Mouse (Mus musculus) liver, embryonic 14.5 days (tissue): ENCODE results near the gene Rusc2. TPM values are rescaled to one million over a fixed set of nuclear protein-coding genes. Genes with fewer than 3 reads are reported as not detected.

ENCODE experiments used
- ATAC-seq: fragments of 200-750 bp; cut with Nextera tagmentation; 2 replicates; pipeline ENCODE4 v1.8.0; 2017; ENCODE audit warnings: moderate number of reproducible peaks, mild to moderate bottlenecking, moderate library complexity; ENCODE audit not compliant: insufficient read depth
- DNase-seq, 3 experiments: peaks; one replicate each; pipeline ENCODE4 v3.0.0-alpha.2; 2012 to 2013; ENCODE audit warnings: low read depth in 3 of 3, low spot score in 3 of 3
- H3K27ac ChIP-seq: fragments of 300-500 bp; sonication (generic); 2 replicates; pipeline ENCODE4 v1.5.1; 2014; ENCODE audit warnings: moderate library complexity, mild to moderate bottlenecking, control low read depth, inconsistent platforms
- H3K27me3 ChIP-seq: fragments of 300-500 bp; sonication (generic); 2 replicates; pipeline ENCODE4 v1.6.1; 2014; ENCODE audit warnings: mild to moderate bottlenecking, low read length, moderate library complexity; ENCODE audit not compliant: control insufficient read depth, insufficient read depth
- H3K36me3 ChIP-seq: fragments of 300-500 bp; sonication (generic); replicated peaks from 2 replicates; pipeline ENCODE4 v1.6.1; 2014; ENCODE audit warnings: low read depth; ENCODE audit not compliant: control insufficient read depth, insufficient read depth
- H3K4me1 ChIP-seq, 2 experiments: fragments of 200-500 bp in 1 of 2; fragments of 300-500 bp in 1 of 2; sonication (generic) in 1 of 2; replicated peaks; 2 replicates each; pipeline ENCODE4 v1.6.1; 2012 to 2014; ENCODE audit warnings: antibody characterized with exemption in 1 of 2, inconsistent platforms in 1 of 2, low read length in 1 of 2; ENCODE audit not compliant: control insufficient read depth in 2 of 2, insufficient read depth in 2 of 2
- H3K4me2 ChIP-seq: fragments of 300-500 bp; sonication (generic); 2 replicates; pipeline ENCODE4 v1.6.1; 2014; ENCODE audit warnings: low read depth, mild to moderate bottlenecking, control low read depth, moderate library complexity
- H3K4me3 ChIP-seq, 2 experiments: fragments of 200-500 bp in 1 of 2; fragments of 300-500 bp in 1 of 2; sonication (generic) in 1 of 2; 2 replicates each; pipeline ENCODE4 v1.5.1; 2012 to 2014; ENCODE audit warnings: low read depth in 2 of 2, low read length in 2 of 2, mild to moderate bottlenecking in 2 of 2, control low read depth in 1 of 2, inconsistent platforms in 1 of 2, moderate library complexity in 1 of 2; ENCODE audit not compliant: insufficient read depth in 1 of 2
- H3K9ac ChIP-seq: fragments of 300-500 bp; sonication (generic); replicated peaks from 2 replicates; pipeline ENCODE4 v1.6.1; 2014; ENCODE audit warnings: mild to moderate bottlenecking, control low read depth, moderate library complexity
- H3K9me3 ChIP-seq: fragments of 300-500 bp; sonication (generic); 2 replicates; pipeline ENCODE4 v1.6.1; 2016; ENCODE audit warnings: low read length, mixed read lengths; ENCODE audit not compliant: control insufficient read depth
- CTCF ChIP-seq: IDR thresholded peaks from 2 replicates; pipeline ENCODE4 v1.5.1; 2016; ENCODE audit warnings: antibody characterized with exemption, low read depth, control low read depth
- EP300 ChIP-seq: IDR thresholded peaks from 2 replicates; pipeline ENCODE4 v1.6.1; 2016; ENCODE audit warnings: antibody characterized with exemption, low read depth
- WGBS: fragments of 180-500 bp; shearing (Covaris S2); extraction: QIAGEN DNeasy Blood & Tissue Kit; methylation state at CpG from one replicate; pipeline ENCODE4 v1.1.7; 2014; ENCODE audit not compliant: insufficient replicate concordance; 5-methylcytosine and 5-hydroxymethylcytosine counted together
- polyA plus RNA-seq, 2 experiments: library from polyadenylated mRNA; depleted of rRNA in 1 of 2; stranded (reverse) in 1 of 2; unstranded in 1 of 2; fragments of >200 nt; fragmentation: Nextera tagmentation in 1 of 2; extraction: Ambion mirVana in 1 of 2; gene quantifications; 2 replicates each; pipeline versions ENCODE4 v1.2.1 to v1.2.3; 2012 to 2014

The Rusc2 gene
- polyA plus RNA-seq, 2 experiments: 0.28 to 0.50 TPM

GRCm38 (mm10) chr4:43418973-43419656, 37.3 kb downstream of the Rusc2 start:
- H3K4me1 ChIP-seq: peaks cover 0 to 10% of the 10 kb centered on the region in 2 experiments; a peak in 2 of 4 replicates
- no peak overlapping the region for H3K27ac ChIP-seq
- H3K4me2 ChIP-seq: no peak overlapping the region
- TF ChIP-seq EP300 (no peak), CTCF (no peak)
- no peak for DNase-seq
- WGBS: 59% methylated on average over 15 of the region's 15 CpGs
- no peak overlapping the region for H3K4me3 ChIP-seq
- H3K9me3 ChIP-seq: no peaks in the 10 kb centered on the region
- H3K36me3 ChIP-seq: no peaks in the 10 kb centered on the region
- H3K27me3 ChIP-seq: no peaks in the 10 kb centered on the region; the same call in 1 of the 2 replicates
- ATAC-seq: no peak
- no peak overlapping the region for H3K9ac ChIP-seq

- WGBS: 44% methylated on average over 9 of the region's 9 CpGs
- Histone ChIP-seq H3K36me3 (no peaks in the 10 kb centered on the region), H3K4me3 (no peak overlapping the region), H3K9me3 (no peaks in the 10 kb centered on the region), H3K4me2 (no peak overlapping the region), H3K9ac (no peak overlapping the region), H3K27ac (no peak overlapping the region), H3K27me3 (no peaks in the 10 kb centered on the region; the same call in 1 of the 2 replicates), H3K4me1 (peaks cover 0 to 10% of the 10 kb centered on the region in 2 experiments; a peak in 2 of 4 replicates)
- TF ChIP-seq EP300 (no peak), CTCF (no peak)
- ATAC-seq: no peak
- no peak for DNase-seq
Observed at GRCm38 (mm10) chr4:43419801-43420281, 38.1 kb downstream of the Rusc2 start.

GRCm38 (mm10) chr4:43420305-43420704, 38.5 kb downstream of the Rusc2 start:
- ATAC-seq: no peak
- H3K9ac ChIP-seq: no peak overlapping the region
- H3K4me1 ChIP-seq: peaks cover 0 to 10% of the 10 kb centered on the region in 2 experiments; a peak in 2 of 4 replicates
- TF ChIP-seq EP300 (no peak), CTCF (peak; percentile 88)
- peak; percentile 52 to 70 (median 63) for DNase-seq
- H3K9me3 ChIP-seq: no peaks in the 10 kb centered on the region
- H3K4me3 ChIP-seq: no peak overlapping the region
- no peaks in the 10 kb centered on the region for H3K36me3 ChIP-seq
- peaks cover 5% of the 10 kb centered on the region; the same call in 1 of the 2 replicates for H3K27me3 ChIP-seq
- H3K4me2 ChIP-seq: no peak overlapping the region
- no peak overlapping the region for H3K27ac ChIP-seq
- 3% methylated on average over 6 of the region's 6 CpGs for WGBS

GRCm38 (mm10) chr4:43421632-43422240, 40.0 kb downstream of the Rusc2 start:
- no peak overlapping the region for H3K4me2 ChIP-seq
- H3K4me1 ChIP-seq: peaks cover 0 to 10% of the 10 kb centered on the region in 2 experiments; a peak in 2 of 4 replicates
- H3K36me3 ChIP-seq: no peaks in the 10 kb centered on the region
- H3K4me3 ChIP-seq: no peak overlapping the region
- DNase-seq (no peak), ATAC-seq (0 out of 2 replicates have a peak, but pooled peaks have one; percentile 47)
- H3K9me3 ChIP-seq: no peaks in the 10 kb centered on the region
- TF ChIP-seq CTCF (no peak), EP300 (no peak)
- 56% methylated on average over 28 of the region's 28 CpGs for WGBS
- H3K9ac ChIP-seq: no peak overlapping the region
- H3K27me3 ChIP-seq: peaks cover 17% of the 10 kb centered on the region
- H3K27ac ChIP-seq: no peak overlapping the region
